Mouse (Mus musculus): ENCODE measurements around the gene Map1lc3b. TPM values are rescaled to one million over a fixed set of nuclear protein-coding genes. Genes with fewer than 3 reads are reported as not detected.

The Map1lc3b gene
- polyA plus RNA-seq, 1 experiment from 2014 or later, result 307 TPM

GRCm38 (mm10) chr8:121578676-121579451 lies 11.3 kb upstream of the Map1lc3b start, which contains the start of gene Fbxo31:
Gene Fbxo31, minus strand, starts transcription at chr8:121578806.
- Histone ChIP-seq H3K4me3 (ENCODE audit: low read depth, low read length) (peak within 1 kb of the TSS; percentile 87), H3K9me3 (ENCODE audit: control insufficient read depth, low read length) (no peaks in the 10 kb centered on the region), H3K4me2 (replicated peaks; ENCODE audit: low read depth, low read length) (peak within 1 kb of the TSS; percentile 79), H3K27me3 (ENCODE audit: control insufficient read depth, insufficient read depth, low read length) (no peaks in the 10 kb centered on the region), H3K36me3 (ENCODE audit: control insufficient read depth, insufficient read depth, low read length) (no peaks in the 10 kb centered on the region), H3K27ac (ENCODE audit: low read depth, low read length) (peak within 1 kb of the TSS; percentile 63), H3K4me1 (replicated peaks; ENCODE audit: control insufficient read depth, insufficient read depth, low read length) (peaks cover 5% of the 10 kb centered on the region; the same call in 1 of the 2 replicates), H3K9ac (ENCODE audit: low read depth, low read length) (peak within 1 kb of the TSS; percentile 89)
- WGBS, result 2% methylated on average over 43 of the region's 63 CpGs
- peak; percentile 91 for ATAC-seq (ENCODE audit: low FRiP score)
- DNase-seq (ENCODE audit: low spot score), result peak; percentile 95

- H3K4me1 ChIP-seq (replicated peaks; ENCODE audit: control insufficient read depth, insufficient read depth, low read length), result peaks cover 5% of the 10 kb centered on the region; the same call in 1 of the 2 replicates
- H3K9ac ChIP-seq (ENCODE audit: low read depth, low read length), result no peak overlapping the region
- no peak overlapping the region for H3K27ac ChIP-seq (ENCODE audit: low read depth, low read length)
- H3K36me3 ChIP-seq (ENCODE audit: control insufficient read depth, insufficient read depth, low read length), result no peaks in the 10 kb centered on the region
- DNase-seq (ENCODE audit: low spot score), result no peak
- 44% methylated on average over 9 of the region's 9 CpGs for WGBS
- no peaks in the 10 kb centered on the region for H3K9me3 ChIP-seq (ENCODE audit: control insufficient read depth, low read length)
- H3K4me3 ChIP-seq (ENCODE audit: low read depth, low read length), result no peak overlapping the region
- ATAC-seq (ENCODE audit: low FRiP score), result no peak
- no peaks in the 10 kb centered on the region for H3K27me3 ChIP-seq (ENCODE audit: control insufficient read depth, insufficient read depth, low read length)
- no peak overlapping the region for H3K4me2 ChIP-seq (replicated peaks; ENCODE audit: low read depth, low read length)
Observed at GRCm38 (mm10) chr8:121580465-121580864, 9.7 kb upstream of the Map1lc3b start.

- H3K27me3 ChIP-seq (ENCODE audit: control insufficient read depth, insufficient read depth, low read length), result no peaks in the 10 kb centered on the region
- ATAC-seq (ENCODE audit: low FRiP score) (no peak), DNase-seq (ENCODE audit: low spot score) (no peak)
- no peak overlapping the region for H3K4me2 ChIP-seq (replicated peaks; ENCODE audit: low read depth, low read length)
- no peaks in the 10 kb centered on the region for H3K9me3 ChIP-seq (ENCODE audit: control insufficient read depth, low read length)
- no peak overlapping the region for H3K27ac ChIP-seq (ENCODE audit: low read depth, low read length)
- H3K36me3 ChIP-seq (ENCODE audit: control insufficient read depth, insufficient read depth, low read length), result no peaks in the 10 kb centered on the region
- H3K4me3 ChIP-seq (ENCODE audit: low read depth, low read length), result no peak overlapping the region
- no peaks in the 10 kb centered on the region for H3K4me1 ChIP-seq (replicated peaks; ENCODE audit: control insufficient read depth, insufficient read depth, low read length)
- H3K9ac ChIP-seq (ENCODE audit: low read depth, low read length), result no peak overlapping the region
- 60% methylated on average over 8 of the region's 8 CpGs for WGBS
Observed at GRCm38 (mm10) chr8:121583653-121584052, 6.5 kb upstream of the Map1lc3b start.

GRCm38 (mm10) chr8:121584730-121585129 lies 5.4 kb upstream of the Map1lc3b start:
- Histone ChIP-seq H3K9me3 (ENCODE audit: control insufficient read depth, low read length) (no peaks in the 10 kb centered on the region), H3K4me3 (ENCODE audit: low read depth, low read length) (peak overlapping the region; percentile 49), H3K9ac (ENCODE audit: low read depth, low read length) (peak overlapping the region; percentile 58), H3K4me2 (replicated peaks; ENCODE audit: low read depth, low read length) (peak overlapping the region; percentile 63), H3K27me3 (ENCODE audit: control insufficient read depth, insufficient read depth, low read length) (no peaks in the 10 kb centered on the region), H3K4me1 (replicated peaks; ENCODE audit: control insufficient read depth, insufficient read depth, low read length) (no peaks in the 10 kb centered on the region), H3K36me3 (ENCODE audit: control insufficient read depth, insufficient read depth, low read length) (no peaks in the 10 kb centered on the region), H3K27ac (ENCODE audit: low read depth, low read length) (no peak overlapping the region)
- DNase-seq (ENCODE audit: low spot score), result no peak
- WGBS, result 50% methylated on average over 12 of the region's 13 CpGs
- no peak for ATAC-seq (ENCODE audit: low FRiP score)

- H3K9ac ChIP-seq (ENCODE audit: low read depth, low read length), result peak overlapping the region; percentile 58
- peak; percentile 98 for DNase-seq (ENCODE audit: low spot score)
- ATAC-seq (ENCODE audit: low FRiP score), result peak; percentile 96
- no peak overlapping the region for H3K27ac ChIP-seq (ENCODE audit: low read depth, low read length)
- no peaks in the 10 kb centered on the region for H3K27me3 ChIP-seq (ENCODE audit: control insufficient read depth, insufficient read depth, low read length)
- peak overlapping the region; percentile 49 for H3K4me3 ChIP-seq (ENCODE audit: low read depth, low read length)
- WGBS, result 1% methylated on average over 47 of the region's 47 CpGs
- peak overlapping the region; percentile 63 for H3K4me2 ChIP-seq (replicated peaks; ENCODE audit: low read depth, low read length)
- H3K36me3 ChIP-seq (ENCODE audit: control insufficient read depth, insufficient read depth, low read length), result no peaks in the 10 kb centered on the region
- no peaks in the 10 kb centered on the region for H3K9me3 ChIP-seq (ENCODE audit: control insufficient read depth, low read length)
- no peaks in the 10 kb centered on the region for H3K4me1 ChIP-seq (replicated peaks; ENCODE audit: control insufficient read depth, insufficient read depth, low read length)
Observed at GRCm38 (mm10) chr8:121585159-121585825, 4.9 kb upstream of the Map1lc3b start.

GRCm38 (mm10) chr8:121588750-121589149 lies 1.4 kb upstream of the Map1lc3b start:
- H3K4me2 ChIP-seq (replicated peaks; ENCODE audit: low read depth, low read length), result no peak overlapping the region
- no peaks in the 10 kb centered on the region for H3K9me3 ChIP-seq (ENCODE audit: control insufficient read depth, low read length)
- 90% methylated on average over 4 of the region's 4 CpGs for WGBS
- no peak overlapping the region for H3K9ac ChIP-seq (ENCODE audit: low read depth, low read length)
- H3K27me3 ChIP-seq (ENCODE audit: control insufficient read depth, insufficient read depth, low read length), result no peaks in the 10 kb centered on the region
- H3K27ac ChIP-seq (ENCODE audit: low read depth, low read length), result no peak overlapping the region
- DNase-seq (ENCODE audit: low spot score) (no peak), ATAC-seq (ENCODE audit: low FRiP score) (no peak)
- H3K4me1 ChIP-seq (replicated peaks; ENCODE audit: control insufficient read depth, insufficient read depth, low read length), result peaks cover 4% of the 10 kb centered on the region
- H3K4me3 ChIP-seq (ENCODE audit: low read depth, low read length), result no peak overlapping the region
- H3K36me3 ChIP-seq (ENCODE audit: control insufficient read depth, insufficient read depth, low read length), result no peaks in the 10 kb centered on the region

- no peak overlapping the region for H3K4me2 ChIP-seq (replicated peaks; ENCODE audit: low read depth, low read length)
- no peaks in the 10 kb centered on the region for H3K27me3 ChIP-seq (ENCODE audit: control insufficient read depth, insufficient read depth, low read length)
- H3K27ac ChIP-seq (ENCODE audit: low read depth, low read length), result peak overlapping the region; percentile 47; the same call in 1 of the 2 replicates
- H3K4me3 ChIP-seq (ENCODE audit: low read depth, low read length), result no peak overlapping the region
- H3K36me3 ChIP-seq (ENCODE audit: control insufficient read depth, insufficient read depth, low read length), result no peaks in the 10 kb centered on the region
- DNase-seq (ENCODE audit: low spot score) (no peak), ATAC-seq (ENCODE audit: low FRiP score) (no peak)
- H3K9me3 ChIP-seq (ENCODE audit: control insufficient read depth, low read length), result no peaks in the 10 kb centered on the region
- peaks cover 4% of the 10 kb centered on the region for H3K4me1 ChIP-seq (replicated peaks; ENCODE audit: control insufficient read depth, insufficient read depth, low read length)
- H3K9ac ChIP-seq (ENCODE audit: low read depth, low read length), result no peak overlapping the region
- 40% methylated on average over 2 of the region's 2 CpGs for WGBS
Observed at GRCm38 (mm10) chr8:121589205-121589726, 895 bp upstream of the Map1lc3b start.

GRCm38 (mm10) chr8:121591178-121592066 lies 1.3 kb downstream of the Map1lc3b start:
- Histone ChIP-seq H3K4me2 (replicated peaks; ENCODE audit: low read depth, low read length) (peak overlapping the region; percentile 68), H3K4me1 (replicated peaks; ENCODE audit: control insufficient read depth, insufficient read depth, low read length) (peaks cover 4% of the 10 kb centered on the region), H3K27ac (ENCODE audit: low read depth, low read length) (no peak overlapping the region), H3K9me3 (ENCODE audit: control insufficient read depth, low read length) (no peaks in the 10 kb centered on the region), H3K4me3 (ENCODE audit: low read depth, low read length) (peak overlapping the region; percentile 93), H3K27me3 (ENCODE audit: control insufficient read depth, insufficient read depth, low read length) (no peaks in the 10 kb centered on the region), H3K36me3 (ENCODE audit: control insufficient read depth, insufficient read depth, low read length) (no peaks in the 10 kb centered on the region; the same call in 1 of the 2 replicates), H3K9ac (ENCODE audit: low read depth, low read length) (peak overlapping the region; percentile 83)
- ATAC-seq (ENCODE audit: low FRiP score), result no peak
- DNase-seq (ENCODE audit: low spot score), result peak; percentile 57
- WGBS, result 17% methylated on average over 20 of the region's 20 CpGs
